Mouse (Mus musculus) R1 (cell line): ENCODE measurements around the gene Tmprss9.

Experiments used
- DNase-seq: peaks from one replicate; pipeline ENCODE4 v3.0.0-alpha.2; 2018; ENCODE audit warnings: low read depth, low spot score

The Tmprss9 gene

DNA sequence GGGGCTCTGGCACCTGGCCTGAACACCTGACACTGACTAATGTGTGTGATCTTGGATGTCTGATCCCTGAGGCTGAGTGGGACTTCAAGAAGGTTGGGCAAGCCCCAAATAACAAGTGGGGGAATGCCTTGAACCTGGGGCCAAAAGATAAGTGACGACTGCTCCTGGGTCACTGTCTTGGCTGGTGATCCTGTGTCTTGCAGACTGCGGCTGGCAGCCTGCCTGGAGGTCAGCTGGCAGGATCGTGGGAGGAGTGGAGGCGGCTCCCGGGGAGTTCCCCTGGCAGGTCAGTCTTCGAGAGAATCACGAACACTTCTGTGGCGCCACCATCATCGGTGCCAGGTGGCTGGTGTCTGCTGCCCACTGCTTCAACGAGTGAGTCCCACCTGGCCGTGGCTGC, 15.5 kb downstream of the Tmprss9 start:
- no peak for DNase-seq

DNA sequence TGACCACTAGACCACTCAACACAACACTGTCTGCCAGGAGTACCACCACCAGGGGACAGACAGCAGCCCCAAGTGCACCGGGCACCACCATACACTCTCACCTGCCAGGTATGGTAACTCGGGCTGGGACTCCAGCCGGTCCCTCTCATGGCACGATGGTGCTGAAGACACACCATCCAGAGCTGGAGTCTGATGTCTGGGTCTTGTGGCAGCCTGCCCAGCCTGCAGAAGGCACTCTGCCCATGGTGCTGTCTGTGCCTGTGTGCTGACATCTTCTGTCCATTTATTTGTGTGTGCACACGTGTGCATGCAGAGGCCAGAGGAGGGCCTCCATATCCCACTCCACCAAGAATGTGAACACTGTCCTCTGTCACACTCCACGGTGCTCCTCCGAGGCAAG, 23.5 kb downstream of the Tmprss9 start:
- no peak for DNase-seq

DNA sequence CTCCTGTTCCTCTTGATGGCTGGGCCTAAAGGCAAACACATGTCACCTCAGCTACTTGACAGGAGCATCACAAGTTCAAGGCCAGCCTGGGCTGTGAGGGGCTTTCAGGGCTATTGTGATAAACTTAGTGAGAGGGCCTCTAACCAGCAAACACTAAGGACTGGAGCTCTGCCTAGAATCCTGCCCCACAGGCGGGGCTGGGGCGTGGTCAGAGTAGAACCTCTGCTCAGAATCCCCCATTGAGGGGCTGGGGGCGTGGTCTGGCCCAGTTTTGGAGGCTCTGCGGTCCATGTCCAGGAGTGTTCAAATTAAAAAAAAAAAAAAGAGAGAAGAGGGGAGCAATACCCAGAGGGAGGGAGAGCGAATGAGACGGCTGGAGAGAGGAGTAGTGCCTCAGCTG, 24.0 kb downstream of the Tmprss9 start:
- peak; percentile 66 for DNase-seq

DNA sequence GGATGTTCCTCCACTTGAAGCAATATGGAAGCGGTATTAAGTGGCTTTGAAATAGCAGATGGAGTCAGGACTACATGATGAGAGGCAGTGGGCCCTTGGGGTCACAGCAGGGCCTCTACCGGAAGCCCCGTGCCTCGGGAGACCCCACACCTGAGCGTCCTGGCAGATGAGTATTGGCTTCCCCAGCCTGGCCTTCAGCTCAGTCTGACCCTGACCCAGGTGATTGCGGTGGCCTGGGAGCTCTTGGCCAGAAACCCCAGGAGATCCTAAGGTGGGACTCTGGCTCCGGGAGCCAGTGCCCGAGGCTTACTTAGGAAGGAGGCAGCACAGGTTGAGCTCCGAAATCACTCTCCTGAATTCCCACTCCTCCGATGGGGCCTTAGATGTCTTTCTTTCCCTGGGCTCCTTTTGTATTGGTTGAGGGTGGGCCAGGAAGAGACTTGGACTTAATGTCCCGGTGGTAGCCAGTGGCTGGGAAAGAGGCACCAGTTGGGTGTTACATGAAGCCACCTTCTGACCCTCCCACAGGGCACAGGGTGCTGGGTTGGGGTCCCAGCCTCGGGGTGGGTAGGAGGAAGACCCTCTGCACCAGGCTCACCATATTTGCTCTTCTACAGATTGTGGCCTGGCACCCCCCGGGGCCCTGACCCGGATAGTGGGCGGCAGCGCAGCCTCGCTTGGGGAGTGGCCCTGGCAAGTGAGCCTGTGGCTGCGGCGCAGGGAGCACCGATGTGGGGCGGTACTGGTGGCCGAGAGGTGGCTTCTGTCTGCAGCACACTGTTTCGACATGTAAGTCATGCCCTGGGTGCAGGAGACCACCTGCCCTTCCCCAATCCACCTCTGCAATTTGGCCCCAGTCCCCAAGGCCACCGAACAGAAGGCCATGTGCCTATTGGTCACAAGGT, 25.2 kb downstream of the Tmprss9 start:
- DNase-seq = no peak

DNA sequence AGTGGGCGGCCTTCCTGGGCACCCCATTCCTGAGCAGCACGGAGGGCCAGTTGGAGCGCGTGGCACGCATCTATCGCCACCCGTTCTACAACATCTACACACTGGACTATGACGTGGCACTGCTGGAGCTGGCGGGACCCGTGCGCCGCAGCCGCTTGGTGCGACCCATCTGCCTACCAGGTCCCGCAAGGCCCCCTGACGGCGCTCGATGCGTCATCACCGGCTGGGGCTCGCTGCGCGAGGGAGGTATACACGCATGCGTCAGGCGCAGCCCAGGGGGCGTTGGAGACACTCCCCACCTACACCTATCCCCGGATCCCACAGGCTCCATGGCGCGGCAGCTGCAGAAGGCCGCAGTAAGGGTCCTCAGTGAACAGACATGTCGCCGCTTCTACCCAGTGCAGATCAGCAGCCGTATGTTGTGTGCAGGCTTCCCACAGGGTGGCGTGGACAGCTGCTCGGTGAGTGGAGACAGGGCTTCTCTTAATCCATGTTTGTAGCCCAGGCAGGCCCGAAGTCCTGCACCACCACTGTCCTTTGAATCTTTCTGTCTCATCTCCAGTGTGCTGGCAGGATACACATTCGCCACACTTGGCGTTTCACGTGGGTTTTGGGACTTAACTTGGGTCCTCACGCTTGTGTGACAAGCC, 26.3 kb downstream of the Tmprss9 start:
- peak; percentile 73 for DNase-seq

DNA sequence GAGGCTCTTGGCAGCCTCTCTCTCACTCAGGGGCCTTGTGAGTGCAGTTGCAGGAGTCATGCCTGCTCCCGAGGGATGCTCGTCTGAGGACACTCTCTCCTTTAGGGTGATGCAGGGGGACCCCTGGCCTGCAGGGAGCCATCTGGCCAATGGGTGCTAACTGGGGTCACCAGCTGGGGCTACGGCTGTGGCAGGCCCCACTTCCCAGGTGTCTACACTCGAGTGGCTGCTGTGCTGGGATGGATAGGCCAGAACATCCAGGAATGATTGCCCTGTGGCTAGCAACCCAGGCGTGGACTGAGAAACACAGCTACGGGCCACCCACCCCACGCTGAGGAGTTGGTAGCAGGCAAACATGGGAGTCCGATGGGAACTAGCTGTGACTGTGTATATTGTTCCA, 27.4 kb downstream of the Tmprss9 start:
- no peak for DNase-seq

DNA sequence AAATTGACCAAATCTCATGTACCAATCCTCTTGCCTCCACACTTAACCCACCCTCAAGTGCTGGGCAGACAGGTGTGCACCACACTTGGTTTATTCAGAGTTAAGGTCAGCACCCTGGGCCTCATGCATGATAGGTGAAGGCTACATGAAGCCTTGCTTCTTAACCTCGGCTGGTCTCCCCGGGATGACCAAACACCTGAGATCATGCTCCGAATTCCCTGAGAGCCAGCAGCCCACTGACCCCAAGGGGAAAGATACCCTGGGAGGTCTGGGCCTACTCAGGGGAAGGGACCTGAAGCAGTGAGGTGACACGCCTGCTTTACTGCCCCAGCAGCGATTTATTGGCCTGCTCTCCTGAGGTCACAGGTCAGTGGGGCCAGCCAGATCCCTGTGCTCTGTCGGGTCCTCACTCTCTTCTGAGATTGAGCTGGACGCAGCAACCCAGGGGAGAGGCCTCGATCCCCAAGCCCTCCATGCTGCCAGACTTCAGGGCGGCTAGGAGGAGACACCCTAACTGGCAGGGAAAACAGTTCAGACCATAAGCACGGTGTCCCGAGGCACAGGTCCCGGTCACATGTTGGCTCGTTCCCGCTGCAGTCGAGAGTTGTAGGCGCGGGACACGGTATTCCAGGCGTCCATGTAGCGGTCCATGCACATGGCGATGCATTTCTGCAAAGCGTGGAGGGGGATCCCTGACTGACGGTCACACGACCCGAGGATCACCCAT, 28.1 kb downstream of the Tmprss9 start:
- no peak for DNase-seq

DNA sequence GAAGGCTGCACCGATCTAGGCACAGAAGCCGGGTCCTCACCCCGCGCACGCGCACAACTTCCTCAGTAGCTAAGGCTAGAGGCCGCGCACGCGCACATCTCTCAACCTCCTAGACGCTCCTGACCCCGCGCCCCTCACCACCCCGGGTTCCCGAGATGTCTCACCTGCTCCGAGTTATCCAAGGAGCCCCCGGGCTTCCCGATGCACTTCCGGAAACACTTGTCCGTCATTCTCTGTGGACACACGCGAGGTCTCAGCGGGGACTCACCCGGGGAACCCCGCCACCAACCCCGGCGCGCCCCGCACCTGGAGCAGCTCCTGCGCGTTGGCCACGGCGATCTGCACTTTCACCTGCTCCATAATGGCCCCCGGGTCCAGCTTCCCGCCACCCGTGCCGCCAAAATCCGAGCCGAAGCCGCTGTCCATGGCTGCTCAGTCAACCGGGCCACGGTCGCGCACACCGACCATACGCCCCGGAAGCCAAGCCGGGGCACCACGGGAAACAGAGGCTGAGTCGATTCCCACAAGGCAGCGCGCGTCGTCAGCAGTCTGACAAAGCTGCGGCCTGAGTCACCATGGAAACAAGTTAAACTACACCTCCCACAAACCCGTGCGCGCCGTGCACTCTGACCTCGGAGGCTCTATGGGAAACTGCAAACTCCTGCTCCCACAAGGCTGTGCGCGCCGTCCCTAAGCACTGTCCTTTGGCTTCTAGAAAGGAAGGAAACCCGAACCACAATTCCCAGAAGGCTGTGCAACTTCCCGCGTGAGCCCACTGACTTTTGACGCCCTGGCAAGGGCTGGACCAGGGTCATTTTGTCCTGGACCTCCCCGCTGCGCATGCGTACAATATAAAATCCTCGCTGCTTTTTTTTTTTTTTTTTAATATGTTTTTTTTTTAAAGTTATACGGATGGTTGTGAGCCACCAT, 28.9 kb downstream of the Tmprss9 start, which contains the start of gene Timm13:
Timm13 (minus strand) TSS at position 652 of the 930 bp plus-strand sequence.
- peak; percentile 100 for DNase-seq

DNA sequence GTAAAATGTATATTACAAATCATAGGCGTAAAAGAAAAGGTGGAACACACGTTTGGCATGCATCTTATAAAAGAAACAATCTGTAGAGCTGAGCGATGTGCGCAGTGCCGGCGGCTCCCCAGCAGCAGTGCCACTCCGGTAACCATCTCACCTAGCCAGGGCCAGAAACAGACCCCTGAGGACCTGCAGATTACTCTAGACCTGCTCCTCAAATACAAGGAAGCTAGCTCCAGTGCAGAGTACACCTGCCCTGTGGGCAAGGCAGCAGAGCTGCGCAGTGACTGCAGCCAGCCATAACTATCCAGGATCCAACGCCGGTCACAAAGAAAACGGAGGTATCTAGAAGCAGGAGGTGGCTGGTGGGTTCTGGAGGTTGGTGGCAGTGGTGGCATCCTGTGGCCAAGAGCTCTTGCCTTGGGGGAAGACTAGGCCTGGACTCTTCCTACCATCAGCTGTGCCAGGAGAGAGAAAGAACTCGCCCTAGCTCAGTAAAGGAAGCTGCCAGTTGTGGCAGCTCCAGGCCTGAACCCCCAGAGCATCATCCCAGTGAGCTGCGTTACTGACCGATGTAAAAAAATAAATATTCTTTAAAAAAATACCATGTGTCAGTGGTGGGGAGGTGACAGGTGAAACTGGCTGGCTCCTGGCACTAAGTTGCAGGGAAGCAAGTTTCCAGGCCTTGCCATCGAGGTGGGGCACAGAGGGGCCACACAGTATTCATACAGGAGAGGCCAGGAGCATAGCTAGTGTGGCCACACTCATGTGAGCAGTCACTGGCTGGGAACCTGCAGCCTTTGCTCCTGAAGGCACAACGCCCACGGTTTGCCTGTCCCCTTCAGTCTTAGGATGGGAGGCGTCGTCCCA, 30.0 kb downstream of the Tmprss9 start:
- no peak for DNase-seq

DNA sequence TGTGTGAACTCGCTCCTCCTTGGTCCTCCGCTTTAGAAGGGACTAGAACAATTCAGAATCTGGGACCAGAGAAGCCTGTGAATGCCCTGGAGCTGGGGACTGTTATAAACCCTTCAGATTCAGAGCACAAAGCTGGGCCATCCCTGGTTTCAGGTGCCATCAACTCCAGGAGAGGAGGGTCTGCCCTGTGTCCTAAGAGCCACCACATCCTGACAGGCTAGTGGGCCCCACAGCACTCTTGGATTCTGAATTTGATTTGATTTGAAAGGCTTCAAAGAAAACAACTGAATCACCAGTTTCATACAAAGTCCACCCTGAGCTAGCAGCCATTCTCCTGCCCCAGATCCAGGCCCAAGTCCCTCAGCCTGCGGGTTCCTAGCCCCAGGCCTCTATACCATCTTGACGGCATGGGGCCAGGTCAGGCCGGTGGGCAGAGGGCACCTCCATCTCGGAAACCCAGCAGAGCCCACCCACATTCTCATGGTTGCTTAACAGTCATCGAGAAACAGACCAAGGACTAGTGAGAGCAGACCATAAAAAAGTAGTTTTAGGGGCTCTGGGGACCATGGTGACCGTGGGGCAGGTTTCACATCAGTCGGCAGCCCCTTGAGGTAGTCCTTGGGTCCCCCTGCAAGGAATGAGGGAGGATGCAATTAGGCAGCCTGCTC, 30.8 kb downstream of the Tmprss9 start:
- no peak for DNase-seq

DNA sequence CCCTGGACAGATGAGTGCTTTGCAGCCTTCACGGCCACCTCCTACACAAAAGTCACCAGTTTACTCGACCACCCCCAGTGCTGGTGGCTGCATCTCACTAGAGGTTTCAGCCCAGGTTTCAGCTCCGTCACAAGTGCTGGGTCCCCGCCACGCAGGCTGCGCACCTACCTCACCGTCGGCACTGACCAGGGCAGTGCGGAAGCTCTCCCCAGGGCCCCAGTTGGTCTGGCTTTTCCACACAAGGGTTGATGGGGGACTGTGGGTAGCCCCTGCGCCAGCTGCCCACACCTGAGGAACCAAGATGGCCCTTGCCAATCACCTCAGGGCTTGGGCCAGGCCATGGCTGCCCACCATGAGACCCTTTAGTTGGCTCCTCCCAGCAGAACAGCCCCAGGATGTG, 31.6 kb downstream of the Tmprss9 start:
- no peak for DNase-seq

DNA sequence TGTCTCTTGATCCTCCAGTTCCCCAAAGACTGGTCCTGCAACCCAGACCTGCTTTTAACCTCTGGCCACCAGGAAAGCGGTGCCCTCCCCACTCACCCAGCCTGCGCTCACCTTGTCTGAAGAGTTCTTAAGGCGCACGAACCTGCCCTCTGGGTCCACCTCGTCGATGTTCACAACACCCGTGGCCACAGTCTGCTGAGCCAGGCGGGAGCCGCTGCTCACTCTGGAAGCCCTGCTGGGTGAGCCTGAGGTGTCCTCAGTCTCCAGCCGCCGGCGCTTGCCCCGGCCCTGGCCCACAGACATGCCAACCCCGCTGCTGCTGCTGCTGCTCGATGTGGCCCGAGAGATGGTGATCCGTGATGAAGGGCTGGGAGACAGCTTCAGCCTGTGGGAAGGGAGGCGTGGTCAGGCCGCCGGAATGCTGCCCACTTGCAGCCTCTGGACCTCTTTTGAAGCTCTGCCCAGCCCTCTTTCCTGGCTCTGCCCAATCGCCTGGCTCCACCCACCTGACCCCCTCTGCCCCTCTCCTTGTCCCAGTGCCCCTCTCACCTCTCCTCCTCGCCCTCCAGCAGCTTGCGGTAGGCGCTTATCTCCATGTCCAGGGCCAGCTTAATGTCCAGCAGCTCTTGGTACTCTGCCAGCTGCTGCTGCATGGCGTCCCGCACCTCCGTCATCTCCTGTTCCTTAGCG, 32.5 kb downstream of the Tmprss9 start:
- DNase-seq = no peak

DNA sequence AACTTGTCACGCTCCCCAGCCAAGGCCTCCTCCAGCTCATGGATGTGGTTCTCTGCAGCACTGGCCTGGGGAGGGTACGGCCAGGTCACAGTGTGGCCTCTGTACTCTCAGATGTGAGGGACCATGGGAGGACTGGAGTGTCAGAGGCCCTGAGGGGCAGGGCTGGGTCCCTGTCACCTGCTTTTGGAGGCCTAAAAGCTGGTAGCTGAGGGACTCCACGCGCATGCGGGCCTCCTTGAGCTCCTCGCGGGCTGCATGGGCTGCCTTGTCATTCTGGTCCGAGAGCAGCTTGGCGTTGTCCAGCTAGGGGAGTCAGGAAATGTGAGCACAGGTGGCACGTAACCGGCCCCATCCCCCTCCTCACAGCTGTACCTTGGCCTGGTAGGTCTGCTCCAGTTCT, 33.1 kb downstream of the Tmprss9 start:
- DNase-seq = no peak

DNA sequence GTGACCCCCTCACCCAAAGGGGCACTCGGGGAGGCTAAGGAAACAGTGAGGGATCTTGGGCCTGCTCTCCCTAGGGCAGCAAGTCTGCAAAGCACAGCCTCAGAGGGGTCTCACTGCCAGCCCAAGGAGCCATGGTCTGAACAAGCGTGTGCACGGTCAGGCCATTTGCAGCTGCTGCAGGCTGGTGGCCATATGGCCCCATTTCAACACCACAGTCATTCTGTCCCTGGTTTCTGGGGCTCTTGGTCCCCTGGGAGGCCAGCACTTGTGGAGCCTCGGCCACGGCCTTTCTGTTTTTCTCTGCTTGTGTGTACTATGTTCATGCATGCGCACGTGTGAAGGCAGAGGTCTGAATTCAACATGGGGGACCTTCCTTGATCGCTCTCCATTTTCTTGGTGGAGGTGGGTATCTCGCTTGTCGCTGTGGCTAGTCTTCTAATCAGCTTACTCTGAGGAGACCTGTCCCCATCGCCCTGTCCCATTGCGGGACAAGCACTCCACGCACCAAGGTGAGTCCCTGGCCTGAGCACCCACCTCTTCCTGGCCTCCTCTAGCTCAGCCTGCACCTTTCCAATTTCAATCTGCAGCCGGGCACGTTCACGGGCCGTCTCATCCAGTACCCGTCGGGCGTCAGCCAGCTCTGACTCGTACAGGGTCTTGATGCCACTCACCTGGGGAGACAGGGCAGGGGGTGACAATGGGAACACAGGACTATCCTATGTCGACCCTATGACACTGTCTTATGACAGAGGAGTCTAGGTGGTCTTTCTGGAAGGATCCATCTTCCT, 37.9 kb downstream of the Tmprss9 start:
- no peak for DNase-seq

DNA sequence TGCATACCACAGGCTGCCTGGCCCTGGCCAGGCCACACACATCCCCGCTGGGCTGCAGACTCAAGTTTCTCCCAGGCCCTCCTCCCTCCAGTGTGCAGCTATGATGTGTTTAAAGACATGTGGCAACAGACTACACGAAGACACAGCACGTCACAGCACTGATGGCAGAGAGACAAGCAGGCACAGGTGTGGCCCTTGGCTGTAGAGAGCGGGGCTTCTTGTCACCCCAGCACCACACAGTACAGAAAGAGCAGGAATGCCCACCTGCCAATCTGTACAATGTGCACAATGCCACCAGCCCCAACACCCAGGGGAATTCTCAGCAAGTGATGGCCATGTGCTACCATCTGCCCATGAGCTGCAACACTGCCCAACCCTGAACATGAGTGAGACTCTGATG, 39.7 kb downstream of the Tmprss9 start:
- DNase-seq = no peak

DNA sequence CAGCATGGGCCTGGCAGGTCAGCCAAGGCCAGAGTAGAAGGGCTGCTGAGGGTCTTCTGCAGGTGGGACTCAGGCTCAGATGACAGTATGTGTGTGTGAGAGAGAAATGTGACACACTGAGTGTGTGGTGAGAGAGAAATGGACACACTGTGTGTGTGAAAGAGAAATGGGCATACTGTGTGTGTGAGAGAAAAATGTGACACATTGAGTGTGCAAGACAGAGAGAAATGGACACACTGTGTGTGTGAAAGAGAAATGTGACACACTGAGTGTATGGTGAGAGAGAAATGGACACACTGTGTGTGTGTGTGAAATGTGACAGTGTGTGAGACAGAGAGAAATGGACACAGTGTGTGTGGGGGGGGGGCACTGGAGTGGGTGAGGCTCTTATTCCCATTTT, 40.2 kb downstream of the Tmprss9 start:
- DNase-seq = no peak

DNA sequence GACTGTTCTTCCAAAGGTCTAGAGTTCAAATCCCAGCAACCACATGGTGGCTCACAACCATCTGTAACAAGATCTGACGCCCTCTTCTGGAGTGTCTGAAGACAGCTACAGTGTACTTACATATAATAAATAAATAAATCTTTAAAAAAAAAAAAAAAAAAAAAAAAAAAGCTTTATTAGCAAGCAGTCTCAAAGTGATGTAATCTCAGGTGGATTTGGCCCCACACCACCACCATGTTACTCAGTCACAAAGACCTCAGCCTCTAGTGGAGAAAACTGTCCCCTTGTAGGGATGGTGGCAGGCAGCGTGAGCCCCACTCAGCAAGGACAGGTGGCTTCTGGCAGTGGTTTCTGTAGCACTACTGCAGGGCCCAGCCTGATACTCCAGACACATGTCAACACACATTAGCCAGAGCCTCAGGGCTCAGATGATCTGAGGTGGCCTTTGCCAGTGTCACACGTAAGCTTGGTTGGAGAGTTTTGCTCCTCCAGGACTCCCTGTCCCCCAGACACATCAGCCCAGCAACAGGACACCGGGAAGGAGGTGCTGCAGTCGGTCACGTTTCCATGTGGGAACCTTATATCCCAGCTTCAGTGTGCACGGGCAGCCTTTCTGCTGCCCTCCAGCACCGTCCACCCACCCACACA, 41.8 kb downstream of the Tmprss9 start:
- DNase-seq = no peak

DNA sequence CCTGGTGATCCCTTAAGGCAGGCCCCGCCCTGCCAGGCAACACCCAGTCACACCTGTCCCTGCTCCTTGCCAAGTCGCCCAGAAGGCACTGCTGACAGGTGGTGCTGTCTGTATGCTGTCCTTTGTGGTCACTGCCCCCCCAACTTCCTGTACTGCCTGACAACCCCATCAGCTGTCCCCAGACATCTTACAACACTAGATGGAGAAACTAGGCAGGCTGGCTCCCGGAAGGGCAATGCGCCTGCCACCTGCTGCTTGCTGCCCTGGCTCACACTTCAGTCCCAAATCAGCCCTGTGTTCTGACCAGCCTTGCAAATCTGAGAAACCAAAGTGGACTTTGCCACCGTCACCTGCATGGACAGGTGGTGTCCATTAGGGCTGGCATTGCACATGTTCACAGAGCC, 42.6 kb downstream of the Tmprss9 start:
- DNase-seq = no peak
